ENCODE assay signal across 8 mouse cellular contexts in the genomic region with DNA sequence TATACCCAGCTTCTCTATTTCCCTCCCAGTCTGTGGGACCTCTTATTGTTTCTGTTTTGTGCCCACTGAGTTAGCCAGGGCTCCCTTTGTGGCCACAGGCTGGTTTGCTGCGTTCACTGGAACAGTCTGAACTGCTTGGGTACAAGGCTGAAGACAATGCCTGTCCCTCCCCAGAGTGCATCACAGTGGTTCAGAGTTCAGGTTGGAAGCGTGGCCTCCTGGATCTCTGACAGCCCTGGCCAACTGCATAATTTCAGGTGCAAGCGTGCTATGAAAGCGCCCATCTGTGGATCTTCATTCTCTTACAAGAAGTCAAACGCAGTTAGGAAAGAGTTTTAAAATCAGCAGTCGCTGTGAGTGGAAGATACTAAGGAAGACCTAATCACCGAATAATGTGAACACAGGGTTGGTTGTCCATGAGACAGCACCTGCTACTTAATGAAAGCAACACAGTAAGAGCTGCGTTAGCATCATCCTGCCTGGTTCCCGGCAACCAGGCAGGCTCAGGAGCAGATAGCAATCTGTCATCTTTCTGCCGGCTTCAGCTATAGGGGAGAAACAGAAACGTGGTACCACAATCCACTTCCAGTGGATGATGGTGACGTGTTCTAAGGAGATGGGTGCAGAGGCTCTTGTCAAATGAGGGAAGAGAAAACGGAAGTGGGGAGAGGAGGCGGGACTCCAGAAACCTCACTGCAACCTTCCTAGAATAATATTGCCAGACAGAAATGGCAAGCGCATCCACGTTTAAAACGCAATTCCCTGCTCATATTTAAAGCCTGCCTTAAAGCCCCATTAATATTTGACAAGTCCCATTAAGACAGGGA. TPM values are rescaled to one million over a fixed set of nuclear protein-coding genes. Genes with fewer than 3 reads are reported as not detected.
DNase-seq lines count a peak whose midpoint lies in the region; ATAC-seq lines count a peak whose summit lies in the region.

No protein-coding gene starts in this region.

- no peak overlapping the region for H3K9ac ChIP-seq in limb, embryonic 15.5 days
- H3K9ac ChIP-seq in midbrain, embryonic 16.5 days (ENCODE audit: low read depth, low read length) = peak overlapping the region; percentile 82

- no peaks in the 10 kb centered on the region for H3K36me3 ChIP-seq in erythroblast, embryonic 14.5 days (ENCODE audit: control insufficient read depth)
- no peaks in the 10 kb centered on the region for H3K36me3 ChIP-seq in limb, embryonic 15.5 days
- H3K36me3 ChIP-seq in midbrain, embryonic 16.5 days (ENCODE audit: control insufficient read depth, insufficient read depth, low read length) = no peaks in the 10 kb centered on the region

- WGBS in limb, embryonic 15.5 days = 35% methylated on average over 17 of the region's 17 CpGs
- WGBS in midbrain, embryonic 16.5 days = 9% methylated on average over 17 of the region's 17 CpGs

- peak; percentile 77 to 82 for DNase-seq in cerebellum, postnatal 10 days
- DNase-seq in heart, adult 18-20 months = peak; percentile 75 to 76
- DNase-seq in kidney, adult 9 months = peak; percentile 54
- peak; percentile 96 for DNase-seq in telencephalon, adult 2 months (ENCODE audit: low read depth, low spot score)

- H3K27ac ChIP-seq in limb, embryonic 15.5 days = peak overlapping the region; percentile 93
- H3K27ac ChIP-seq in midbrain, embryonic 16.5 days (ENCODE audit: low read length) = peak overlapping the region; percentile 98

- peak overlapping the region; percentile 69 for H3K4me2 ChIP-seq in limb, embryonic 15.5 days
- H3K4me2 ChIP-seq in midbrain, embryonic 16.5 days (ENCODE audit: low read length) = peak overlapping the region; percentile 93

- no peaks in the 10 kb centered on the region for H3K9me3 ChIP-seq in erythroblast, embryonic 14.5 days (ENCODE audit: control insufficient read depth, low read length)
- no peaks in the 10 kb centered on the region for H3K9me3 ChIP-seq in limb, embryonic 15.5 days
- no peaks in the 10 kb centered on the region for H3K9me3 ChIP-seq in midbrain, embryonic 16.5 days (replicated peaks; ENCODE audit: control insufficient read depth, low read length, poor library complexity, severe bottlenecking)

- ATAC-seq in erythroblast, adult 5-6 weeks (replicated peaks; ENCODE audit: low FRiP score, poor library complexity, severe bottlenecking) = no peak
- ATAC-seq in limb, embryonic 15.5 days (ENCODE audit: insufficient number of reproducible peaks, low FRiP score, low TSS enrichment, low read depth) = no peak
- ATAC-seq in midbrain, embryonic 16.5 days = peak; percentile 86

- H3K4me3 ChIP-seq in erythroblast, embryonic 14.5 days (replicated peaks) = peak overlapping the region; percentile 63
- H3K4me3 ChIP-seq in limb, embryonic 15.5 days = peak overlapping the region; percentile 43
- H3K4me3 ChIP-seq in midbrain, embryonic 16.5 days (ENCODE audit: low read depth, low read length) = peak overlapping the region; percentile 48

- H3K27me3 ChIP-seq in erythroblast, embryonic 14.5 days (ENCODE audit: control insufficient read depth) = peaks cover 9% of the 10 kb centered on the region; the same call in 1 of the 2 replicates
- H3K27me3 ChIP-seq in limb, embryonic 15.5 days = no peaks in the 10 kb centered on the region
- no peaks in the 10 kb centered on the region for H3K27me3 ChIP-seq in midbrain, embryonic 16.5 days (ENCODE audit: control insufficient read depth, insufficient read depth, low read depth, low read length)

- peaks cover 25% of the 10 kb centered on the region for H3K4me1 ChIP-seq in erythroblast, embryonic 14.5 days (ENCODE audit: control insufficient read depth)
- peaks cover 47% of the 10 kb centered on the region for H3K4me1 ChIP-seq in limb, embryonic 15.5 days
- H3K4me1 ChIP-seq in midbrain, embryonic 16.5 days (ENCODE audit: control insufficient read depth, insufficient read depth, low read length) = peaks cover 49% of the 10 kb centered on the region

RNA-seq across cellular contexts. Expression of a gene that starts 37.4 kb away (rescaled TPM):
- polyA plus RNA-seq in erythroblast, embryonic 14.5 days (2012) = 12.6 and 20.7 TPM in 2 replicates
- 73.8 and 96.1 TPM in 2 replicates for total RNA-seq in erythroblast, adult 5-6 weeks (2015; ENCODE audit: low replicate concordance)
- 36.4 and 46.4 TPM in 2 replicates for total RNA-seq in erythroblast, adult 5-6 weeks (2017; ENCODE audit: low replicate concordance)
- total RNA-seq in heart, adult 18-20 months (2021) = 10 to 100 TPM; 31.8 to 41.4 TPM
- 138 and 145 TPM in 2 replicates for polyA plus RNA-seq in limb, embryonic 15.5 days (2015; fragmentation: Nextera tagmentation; extraction: Ambion mirVana)
- polyA plus RNA-seq in midbrain, embryonic 16.5 days (2015; fragmentation: Nextera tagmentation; extraction: Ambion mirVana) = 11.6 and 12.5 TPM in 2 replicates

RNA-seq across cellular contexts. Expression of a gene that starts 38.8 kb away (rescaled TPM):
- polyA plus RNA-seq in erythroblast, embryonic 14.5 days (2012) = 4.0 and 13.4 TPM in 2 replicates
- 15.3 and 19.6 TPM in 2 replicates for total RNA-seq in erythroblast, adult 5-6 weeks (2015; ENCODE audit: low replicate concordance)
- total RNA-seq in erythroblast, adult 5-6 weeks (2017; ENCODE audit: low replicate concordance) = 4.3 and 5.9 TPM in 2 replicates
- 10 to 100 TPM; 63.6 to 78.8 TPM for total RNA-seq in heart, adult 18-20 months (2021)
- 1,206 and 1,410 TPM in 2 replicates for polyA plus RNA-seq in limb, embryonic 15.5 days (2015; fragmentation: Nextera tagmentation; extraction: Ambion mirVana)
- 17,735 and 17,910 TPM in 2 replicates for polyA plus RNA-seq in midbrain, embryonic 16.5 days (2015; fragmentation: Nextera tagmentation; extraction: Ambion mirVana)

RNA-seq across cellular contexts. Expression of a gene that starts 38.9 kb away (rescaled TPM):
- not detected in 2 replicates for polyA plus RNA-seq in erythroblast, embryonic 14.5 days (2012)
- not detected in 2 replicates for total RNA-seq in erythroblast, adult 5-6 weeks (2015; ENCODE audit: low replicate concordance)
- total RNA-seq in erythroblast, adult 5-6 weeks (2017; ENCODE audit: low replicate concordance) = 4.7 TPM in 1 of 2 replicates, not detected in the other
- not detected for total RNA-seq in heart, adult 18-20 months (2021)
- polyA plus RNA-seq in limb, embryonic 15.5 days (2015; fragmentation: Nextera tagmentation; extraction: Ambion mirVana) = not detected in 2 replicates
- polyA plus RNA-seq in midbrain, embryonic 16.5 days (2015; fragmentation: Nextera tagmentation; extraction: Ambion mirVana) = not detected in 2 replicates

RNA-seq across cellular contexts. Expression of a gene that starts 57.9 kb away (rescaled TPM):
- 71.2 and 76.8 TPM in 2 replicates for polyA plus RNA-seq in erythroblast, embryonic 14.5 days (2012)
- 804 and 902 TPM in 2 replicates for total RNA-seq in erythroblast, adult 5-6 weeks (2015; ENCODE audit: low replicate concordance)
- 180 and 247 TPM in 2 replicates for total RNA-seq in erythroblast, adult 5-6 weeks (2017; ENCODE audit: low replicate concordance)
- total RNA-seq in heart, adult 18-20 months (2021) = 100 to 1,000 TPM; 138 to 153 TPM
- 1,374 and 1,490 TPM in 2 replicates for polyA plus RNA-seq in limb, embryonic 15.5 days (2015; fragmentation: Nextera tagmentation; extraction: Ambion mirVana)
- polyA plus RNA-seq in midbrain, embryonic 16.5 days (2015; fragmentation: Nextera tagmentation; extraction: Ambion mirVana) = 1,165 and 1,361 TPM in 2 replicates

Comparison
In these comparisons a context has a peak if more than half of its experiments do, and no peak if none do; other contexts are left out.
1. RNA of a gene that starts 38.8 kb away (polyA plus RNA-seq): 17,735 to 17,910 TPM in midbrain, embryonic 16.5 days and 1,206 to 1,410 TPM in limb, embryonic 15.5 days; 4.0 to 13.4 TPM in erythroblast, embryonic 14.5 days; every median in the first group is over 10 times any median in the second.
2. Peak in every context shown above with its lines, with median percentiles within 50 percentile points of each other: H3K4me3 ChIP-seq and DNase-seq.